Mouse (Mus musculus): ENCODE measurements around the gene Hectd1.

Gene Hectd1

GRCm38 (mm10) chr12:51829290-51830076, at the start of gene Hectd1:
Hectd1 (minus strand) TSS chr12:51829536.
- peak; percentile 83 for DNase-seq (ENCODE audit: low spot score)

GRCm38 (mm10) chr12:51871446-51872144, 42.3 kb upstream of the Hectd1 start:
- no peak for DNase-seq (ENCODE audit: low spot score)

GRCm38 (mm10) chr12:51869511-51869910, 40.2 kb upstream of the Hectd1 start:
- DNase-seq (ENCODE audit: low spot score): no peak

DNA sequence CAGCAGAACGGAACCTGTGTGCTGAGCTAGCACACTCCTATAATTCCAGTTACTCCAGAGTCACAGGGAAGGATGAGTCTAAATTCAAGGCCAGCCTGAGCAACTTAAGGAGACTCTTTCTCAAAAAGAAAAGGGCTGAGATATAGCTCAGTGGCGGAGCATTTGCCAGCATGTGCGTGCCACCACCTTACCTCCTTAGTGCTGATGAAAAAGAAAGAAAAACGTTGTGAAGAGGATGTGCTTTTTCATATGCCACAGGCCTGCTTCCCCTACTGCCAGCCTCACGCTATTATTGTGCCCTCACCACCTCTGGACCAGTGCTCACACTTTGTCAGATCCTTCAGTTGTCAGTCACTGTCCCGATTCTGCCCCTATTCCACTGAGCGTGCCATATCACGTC, 37.7 kb upstream of the Hectd1 start:
- DNase-seq (ENCODE audit: low spot score): no peak

DNA sequence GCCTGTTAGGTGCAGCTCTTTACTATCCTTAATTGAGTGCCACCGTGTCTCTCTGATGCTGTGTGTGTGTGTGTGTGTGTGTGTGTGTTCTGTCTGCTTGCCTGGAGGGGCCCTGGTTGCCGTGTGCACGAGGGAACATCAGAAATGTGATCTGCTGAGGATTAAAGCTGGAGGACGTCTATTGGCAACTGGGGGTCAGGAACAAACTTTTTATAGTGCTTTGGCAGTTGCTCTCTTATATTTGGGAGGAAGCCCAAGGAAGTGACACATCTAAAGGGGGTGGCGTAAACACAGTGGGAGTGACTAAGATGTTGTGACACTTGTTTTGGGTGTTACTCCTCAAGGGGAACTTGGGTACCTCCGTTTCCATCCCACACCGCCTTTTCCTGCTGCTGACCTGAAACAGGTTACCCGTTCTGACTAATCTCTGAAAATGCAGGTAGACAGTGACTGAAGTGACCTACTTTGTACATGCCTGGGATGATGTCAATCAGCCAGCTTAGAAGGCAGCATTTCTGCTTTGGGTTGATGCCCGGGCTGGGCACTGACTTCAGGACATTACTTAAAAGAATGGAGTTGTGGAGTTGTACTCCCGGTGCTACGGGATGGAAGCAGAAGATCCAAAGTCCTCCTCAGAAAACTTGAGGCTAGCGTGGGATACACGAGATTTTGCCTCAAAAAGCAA, 37.0 kb upstream of the Hectd1 start:
- no peak for DNase-seq (ENCODE audit: low spot score)

GRCm38 (mm10) chr12:51865790-51866179, 36.4 kb upstream of the Hectd1 start:
- peak; percentile 37 for DNase-seq (ENCODE audit: low spot score)

DNA sequence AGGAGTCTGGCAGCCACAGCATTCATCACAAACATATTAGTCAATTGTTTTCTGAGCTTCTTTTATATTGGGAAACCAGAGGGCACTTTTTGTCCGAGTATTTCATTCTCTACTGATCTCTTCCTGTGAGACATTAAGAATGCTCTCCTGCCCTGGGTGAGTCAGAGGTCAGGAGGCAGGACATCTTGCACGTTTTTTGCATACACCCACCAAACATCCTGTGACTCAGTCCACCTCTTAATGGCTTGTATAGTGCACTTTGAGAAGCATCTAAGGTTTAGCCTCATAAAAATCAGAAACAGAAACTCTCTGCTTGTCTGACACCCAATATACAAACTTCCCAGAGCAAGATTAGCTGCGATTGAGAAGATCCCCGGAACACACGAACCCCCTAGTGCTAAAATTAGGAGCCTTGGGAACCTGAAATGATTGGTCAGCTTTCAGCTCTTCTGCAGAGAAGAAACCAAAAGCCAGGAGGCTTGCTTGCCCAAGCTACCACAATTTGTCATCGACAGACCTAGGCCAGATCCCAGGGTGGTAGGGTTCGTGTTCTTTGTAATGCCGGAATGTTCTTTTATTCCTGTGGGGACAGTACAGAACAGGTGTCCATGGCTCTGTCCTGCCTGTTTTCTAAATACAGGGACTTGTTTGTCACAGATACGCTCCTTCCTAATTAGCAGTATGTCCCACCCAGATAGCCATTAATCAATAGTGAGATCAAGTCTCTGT, 35.9 kb upstream of the Hectd1 start:
- DNase-seq (ENCODE audit: low spot score): no peak

GRCm38 (mm10) chr12:51863116-51864002, 34.0 kb upstream of the Hectd1 start:
- no peak for DNase-seq (ENCODE audit: low spot score)

DNA sequence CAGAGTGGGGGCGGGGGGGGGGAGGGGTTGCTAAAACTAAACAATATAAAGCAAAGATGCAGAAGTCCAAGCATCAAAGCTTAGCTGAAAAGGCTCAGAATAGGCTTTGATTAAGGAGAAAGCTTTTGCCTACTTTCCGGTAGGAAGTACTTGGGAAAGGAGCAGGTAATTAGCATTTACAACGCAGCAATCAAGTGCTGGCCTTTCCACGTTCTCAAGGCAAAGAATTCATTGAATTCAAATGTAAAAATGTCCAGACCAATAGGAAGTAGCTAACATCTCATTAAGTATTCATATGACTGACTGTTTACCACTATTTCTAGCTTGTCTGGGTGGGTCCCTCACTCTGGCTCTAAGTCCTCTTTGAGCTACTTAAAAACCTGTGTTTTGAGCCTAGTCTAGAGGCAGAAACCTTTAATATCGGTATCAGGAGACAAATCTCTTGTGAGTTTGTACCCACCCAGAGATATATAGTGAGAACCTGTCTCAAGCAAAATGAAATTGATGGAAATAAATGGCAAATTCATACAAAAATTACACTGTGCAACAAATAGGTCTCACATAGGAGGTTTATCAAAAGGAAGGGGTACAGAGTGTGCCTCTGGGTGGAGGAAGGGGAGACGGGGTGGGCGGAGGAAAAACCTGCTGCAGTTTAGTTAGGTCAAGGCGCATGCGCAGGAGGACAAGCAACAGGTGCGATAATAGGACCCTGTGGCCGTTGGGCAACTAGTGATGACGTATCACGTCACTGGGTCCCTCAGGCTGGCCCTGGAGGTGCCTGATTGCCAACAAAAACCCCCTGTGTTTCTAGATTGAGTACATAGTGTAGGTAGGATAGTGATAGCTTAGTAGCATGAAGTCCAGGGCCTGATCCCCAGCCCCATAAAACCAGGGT, 29.0 kb upstream of the Hectd1 start:
- no peak for DNase-seq (ENCODE audit: low spot score)

DNA sequence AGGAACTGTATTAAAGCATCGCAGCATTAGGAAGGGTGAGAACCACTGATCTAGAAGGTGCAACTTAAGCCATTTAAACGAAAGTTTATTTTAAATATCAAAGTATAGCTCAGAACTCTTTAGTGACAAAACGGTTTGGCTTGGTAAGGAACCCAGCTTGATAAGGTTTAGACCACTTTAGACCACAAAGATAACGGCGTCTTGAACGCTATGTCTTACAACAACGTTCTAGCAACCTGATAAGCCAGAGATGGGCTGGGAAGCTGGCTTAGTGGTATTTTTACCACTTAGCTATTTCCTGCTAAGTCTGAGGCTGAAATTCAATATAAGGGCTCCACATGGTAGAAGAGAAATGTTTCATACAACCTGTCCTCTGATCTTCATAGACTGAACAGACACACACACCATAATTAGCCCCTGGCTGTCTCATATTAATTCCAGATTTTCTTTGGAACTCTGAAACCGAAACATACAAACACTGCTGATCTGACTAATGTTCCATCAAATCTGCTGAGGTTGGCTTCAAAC, 27.5 kb upstream of the Hectd1 start:
- no peak for DNase-seq (ENCODE audit: low spot score)

- no peak for DNase-seq (ENCODE audit: low spot score)
Observed at GRCm38 (mm10) chr12:51855872-51856271, 26.5 kb upstream of the Hectd1 start.

- no peak for DNase-seq (ENCODE audit: low spot score)
Observed at GRCm38 (mm10) chr12:51855453-51855852, 26.1 kb upstream of the Hectd1 start.

DNA sequence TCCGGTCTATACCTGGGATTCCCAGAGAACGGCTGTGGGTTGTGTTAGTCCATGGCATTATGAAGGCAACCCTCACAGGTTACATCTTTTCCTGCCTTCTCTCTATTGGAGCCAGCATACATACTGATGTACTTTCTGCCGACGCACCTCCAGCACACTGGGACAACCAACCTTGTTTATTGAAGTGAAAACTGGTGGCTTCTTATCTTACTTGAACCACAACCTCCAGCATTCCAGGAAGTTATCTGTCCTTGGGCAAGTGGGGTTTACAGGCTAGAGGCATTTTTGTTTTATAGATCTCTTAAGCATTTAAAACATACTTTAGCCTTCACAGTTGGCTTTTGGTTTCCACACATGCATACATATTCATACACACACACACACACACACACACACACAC, 22.3 kb upstream of the Hectd1 start:
- DNase-seq (ENCODE audit: low spot score): no peak

DNA sequence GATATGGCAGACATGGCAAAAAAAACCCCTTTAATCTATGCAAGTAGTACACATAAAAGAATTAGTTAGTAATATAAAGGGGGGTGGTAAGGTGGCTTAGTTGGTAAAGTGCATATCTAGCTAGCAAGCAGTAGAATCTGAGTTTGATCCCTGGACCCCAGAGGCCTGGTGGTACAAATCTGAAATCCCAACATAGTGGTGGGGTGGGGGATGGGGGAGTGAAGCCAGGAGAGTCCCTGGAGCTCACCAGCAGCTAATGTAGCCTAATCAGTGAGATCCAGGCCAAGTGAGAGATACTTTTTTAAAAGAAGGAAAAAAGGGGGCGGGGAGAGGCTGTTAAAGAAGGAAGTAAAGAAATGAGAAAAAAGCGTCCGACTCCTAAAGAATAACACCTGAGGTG, 21.8 kb upstream of the Hectd1 start:
- DNase-seq (ENCODE audit: low spot score): no peak

- no peak for DNase-seq (ENCODE audit: low spot score)
Observed at GRCm38 (mm10) chr12:51850339-51850738, 21.0 kb upstream of the Hectd1 start.

- no peak for DNase-seq (ENCODE audit: low spot score)
Observed at GRCm38 (mm10) chr12:51849902-51850301, 20.6 kb upstream of the Hectd1 start.

DNA sequence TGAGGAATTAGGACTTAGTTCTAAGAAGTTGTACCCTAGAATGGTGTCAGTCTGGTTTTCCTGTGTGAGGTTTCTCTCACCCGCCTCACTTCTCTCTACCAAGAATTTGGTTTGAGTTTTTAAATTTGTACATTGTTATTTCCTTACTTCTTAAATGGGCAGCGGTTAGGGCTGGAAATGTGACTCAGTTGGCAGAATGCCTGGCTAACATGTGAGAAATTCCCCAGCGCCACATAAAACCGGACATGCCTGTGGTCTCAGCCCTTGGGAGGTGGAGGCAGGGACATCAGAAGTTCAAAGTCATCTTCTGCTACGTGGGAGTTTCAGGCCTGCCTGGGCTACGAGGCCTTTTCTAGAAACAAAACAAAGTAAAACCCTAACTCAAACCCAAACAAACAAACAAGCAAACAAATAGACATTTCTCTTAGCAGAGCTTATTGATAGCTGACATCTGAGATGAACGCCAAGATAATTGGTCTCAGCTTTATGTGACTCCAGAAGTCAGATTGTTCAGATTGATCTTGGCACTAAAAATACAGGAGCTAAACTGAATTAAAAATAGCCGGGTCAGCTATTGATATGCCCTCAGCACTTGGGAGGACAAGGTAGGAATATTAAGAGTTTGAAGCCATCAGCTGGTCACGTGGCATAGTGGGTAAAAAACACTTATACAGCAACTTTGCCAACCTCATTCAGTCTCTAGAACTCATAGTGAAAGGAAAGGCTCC, 18.8 kb upstream of the Hectd1 start:
- no peak for DNase-seq (ENCODE audit: low spot score)

GRCm38 (mm10) chr12:51845261-51845660, 15.9 kb upstream of the Hectd1 start:
- no peak for DNase-seq (ENCODE audit: low spot score)

DNA sequence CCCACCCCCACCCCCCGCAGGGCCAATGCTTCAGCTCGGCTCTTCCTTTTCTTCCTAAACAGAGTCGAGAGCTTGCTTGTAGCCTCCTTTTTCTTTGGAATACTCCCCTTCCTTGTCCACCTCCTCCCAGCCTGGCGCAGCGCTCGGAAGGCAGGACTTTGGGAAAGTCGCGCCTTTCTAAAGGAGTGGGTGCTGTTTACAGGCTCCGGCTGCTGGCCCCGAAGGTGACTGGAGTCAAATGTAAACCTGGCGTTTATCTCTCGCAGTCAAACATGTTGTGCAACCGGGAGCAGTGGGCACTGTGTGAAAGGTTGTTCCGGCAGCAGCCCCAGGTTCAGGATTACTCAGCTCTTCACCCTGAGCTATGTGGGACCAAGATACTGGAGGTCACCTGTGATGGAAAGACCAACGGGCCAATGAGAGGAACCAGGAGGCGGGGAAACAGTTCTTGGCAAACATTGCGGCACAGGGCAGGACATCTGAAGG, 15.5 kb upstream of the Hectd1 start:
- DNase-seq (ENCODE audit: low spot score): peak; percentile 93

Measured in embryo, embryonic 10 days (tissue).